Comparison of ENCODE assay signal across 8 mouse cellular contexts in the genomic region with DNA sequence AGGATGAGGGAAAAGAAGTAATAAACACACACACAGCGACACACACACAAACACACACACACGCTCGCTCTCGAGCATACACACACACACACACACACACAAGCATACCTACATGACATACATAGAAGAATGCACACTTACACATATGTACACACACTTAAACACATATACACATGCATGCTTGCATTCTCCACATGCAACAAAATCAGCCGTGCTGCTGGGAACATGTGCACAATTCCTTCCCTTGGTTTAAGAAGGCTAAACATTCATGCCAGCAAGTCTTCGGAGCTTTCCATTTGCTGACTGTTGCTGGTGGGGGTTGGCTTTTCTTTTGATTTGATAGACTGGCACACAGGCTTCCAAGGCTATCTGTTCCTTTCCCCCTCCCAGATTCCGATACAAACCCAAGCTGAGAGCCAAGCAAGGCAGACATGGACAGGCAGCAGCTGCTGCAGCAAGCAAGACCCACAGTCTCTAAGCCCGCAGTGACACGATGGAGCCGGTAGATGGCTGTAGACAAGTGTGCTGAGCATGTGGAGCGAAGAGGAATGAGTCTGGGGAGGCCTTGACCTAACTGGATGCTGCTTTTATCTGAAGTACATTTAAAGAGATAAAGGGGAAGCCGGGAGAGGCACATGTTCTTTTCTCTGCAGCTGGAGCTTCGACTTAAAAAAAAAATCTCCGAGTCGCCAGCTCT.
DNase-seq lines count a peak whose midpoint lies in the region; ATAC-seq lines count a peak whose summit lies in the region.

No protein-coding gene starts in this region.

- peak; percentile 80 for DNase-seq in NIH3T3 (ENCODE audit: low read depth)
- DNase-seq in cerebellum, adult 9-11 months: peak; percentile 49
- DNase-seq in frontal cortex, postnatal 36 days (ENCODE audit: low spot score in 2 of 2): peak; percentile 57 to 72
- DNase-seq in layer of hippocampus, postnatal 14 days (ENCODE audit: low spot score in 2 of 2): peak; percentile 71 to 74
- DNase-seq in lung, postnatal 14 days: peak; percentile 59
- DNase-seq in right cerebral cortex, adult 2 months (ENCODE audit: low spot score in 2 of 2): peak; percentile 74 to 78
- DNase-seq in natural killer cell, adult 2 months (ENCODE audit: low spot score in 2 of 2): no peak

- H3K9me3 ChIP-seq in hindbrain, embryonic 13.5 days: no peaks in the 10 kb centered on the region

- peak overlapping the region; percentile 21; the same call in 1 of the 2 replicates for H3K4me2 ChIP-seq in hindbrain, embryonic 13.5 days

- H3K36me3 ChIP-seq in hindbrain, embryonic 13.5 days: no peaks in the 10 kb centered on the region

- peak overlapping the region; percentile 82 for H3K27ac ChIP-seq in hindbrain, embryonic 13.5 days

- H3K4me3 ChIP-seq in hindbrain, embryonic 13.5 days: no peak overlapping the region

- no peaks in the 10 kb centered on the region for H3K27me3 ChIP-seq in hindbrain, embryonic 13.5 days

- H3K4me1 ChIP-seq in hindbrain, embryonic 13.5 days (replicated peaks): peaks cover 38% of the 10 kb centered on the region

- 36% methylated on average over 15 of the region's 15 CpGs for WGBS in hindbrain, embryonic 13.5 days

- peak; percentile 92 for ATAC-seq in hindbrain, embryonic 13.5 days (ENCODE audit: low FRiP score)

- H3K9ac ChIP-seq in hindbrain, embryonic 13.5 days: no peak overlapping the region

Comparison
In these comparisons a context has a peak if more than half of its experiments do, and no peak if none do; other contexts are left out.
1. DNase-seq: peak in NIH3T3 (single experiment), cerebellum, adult 9-11 months (single experiment), frontal cortex, postnatal 36 days (2 of 2), layer of hippocampus, postnatal 14 days (2 of 2), lung, postnatal 14 days (single experiment) and right cerebral cortex, adult 2 months (2 of 2); none in natural killer cell, adult 2 months (0 of 2).